Mouse (Mus musculus) E14TG2a.4 (cell line): ENCODE measurements around the gene App.

Experiments
- CTCF ChIP-seq: conservative IDR thresholded peaks from 2 replicates; pipeline ENCODE4 v1.5.1; 2014; ENCODE audit warnings: low read length
- NANOG ChIP-seq: IDR thresholded peaks from 2 replicates; pipeline ENCODE4 v1.6.1; 2014; ENCODE audit warnings: borderline replicate concordance, low read length, mixed read lengths
- POU5F1 ChIP-seq: IDR thresholded peaks from 2 replicates; pipeline ENCODE4 v1.6.1; 2014; ENCODE audit warnings: low read length, borderline replicate concordance

GRCm38 (mm10) chr16:84973446-84974175 is 200.0 kb downstream of the App start:
- TF ChIP-seq CTCF (no peak), POU5F1 (no peak), NANOG (no peak)
